Comparison of ENCODE assay signal across 17 mouse cellular contexts in the genomic region with DNA sequence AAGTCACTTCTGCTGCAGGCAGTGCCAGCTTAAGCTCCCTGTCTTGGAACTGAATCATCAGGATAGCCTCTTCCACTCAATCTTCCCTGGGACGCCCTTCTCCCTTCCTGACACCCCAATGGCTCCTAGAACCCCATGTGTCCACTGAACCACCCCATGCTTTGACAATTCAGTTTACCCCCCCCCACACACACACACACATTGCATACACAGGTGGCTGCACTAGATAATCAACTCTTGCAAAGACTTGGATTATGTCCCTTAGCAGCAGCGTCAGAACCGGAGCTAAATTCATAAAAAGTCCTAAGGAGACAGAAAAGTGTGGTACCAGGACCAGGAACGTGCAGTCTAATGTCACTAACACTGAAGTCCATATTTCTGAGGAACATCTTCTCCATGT. TPM values are rescaled to one million over a fixed set of nuclear protein-coding genes. Genes with fewer than 3 reads are reported as not detected.
DNase-seq lines count a peak whose midpoint lies in the region; ATAC-seq lines count a peak whose summit lies in the region.
"Had no signal": no experiment of that assay in that cellular context is flagged by ENCODE, and none has a peak within 500 bp of the region (broad histone marks: within the 10 kb centered on the region; RNA-seq: fewer than 3 reads in every experiment).

No protein-coding gene starts in this region.

- no peak overlapping the region for H3K9ac ChIP-seq in liver, embryonic 12.5 days
- H3K9ac ChIP-seq in liver, embryonic 16.5 days (ENCODE audit: low read depth, low read length), result no peak overlapping the region
- H3K9ac ChIP-seq in midbrain, embryonic 14.5 days (replicated peaks; ENCODE audit: low read length), result no peak overlapping the region
- H3K9ac ChIP-seq: embryonic facial prominence, embryonic 15.5 days; forebrain, embryonic 12.5 days; heart, embryonic 12.5 days; hindbrain, embryonic 15.5 days had no signal

- no peak overlapping the region for H3K4me2 ChIP-seq in liver, embryonic 12.5 days
- H3K4me2 ChIP-seq in liver, embryonic 16.5 days (ENCODE audit: low read depth, low read length), result no peak overlapping the region
- no peak overlapping the region for H3K4me2 ChIP-seq in midbrain, embryonic 14.5 days (ENCODE audit: low read length)
- H3K4me2 ChIP-seq: embryonic facial prominence, embryonic 15.5 days; forebrain, embryonic 12.5 days; heart, embryonic 12.5 days; hindbrain, embryonic 15.5 days had no signal

- ATAC-seq in erythroblast, adult 5-6 weeks (replicated peaks; ENCODE audit: low FRiP score, poor library complexity, severe bottlenecking), result peak; percentile 72
- peak; percentile 70 for ATAC-seq in liver, embryonic 12.5 days
- peak; percentile 55; the same call in 1 of the 2 replicates for ATAC-seq in liver, embryonic 16.5 days (ENCODE audit: low read depth)
- ATAC-seq in midbrain, embryonic 14.5 days (ENCODE audit: low FRiP score, low TSS enrichment), result no peak
- ATAC-seq: forebrain, embryonic 16.5 days had no signal

- DNase-seq in midbrain, embryonic 14.5 days, result no peak
- DNase-seq in left cerebral cortex, postnatal 14 days (ENCODE audit: low spot score in 2 of 2), result no peak
- DNase-seq in thymus, postnatal 25 days, result no peak
- DNase-seq: adrenal gland, adult 8-10 months; adrenal gland, postnatal 36 days; cerebellum, adult 2 months; cerebellum, postnatal 10 days; gastrocnemius, postnatal 10 days had no signal

- intact Hi-C loops in left cerebral cortex, postnatal 14 days (cut with DNase I), result no loop called here

- H3K36me3 ChIP-seq in liver, embryonic 12.5 days, result peaks cover 36% of the 10 kb centered on the region
- peaks cover 25% of the 10 kb centered on the region for H3K36me3 ChIP-seq in liver, embryonic 16.5 days (ENCODE audit: control insufficient read depth, insufficient read depth)
- no peaks in the 10 kb centered on the region for H3K36me3 ChIP-seq in midbrain, embryonic 14.5 days (ENCODE audit: control insufficient read depth, insufficient read depth, low read length)
- H3K36me3 ChIP-seq: embryonic facial prominence, embryonic 15.5 days; forebrain, embryonic 12.5 days; G1E; hindbrain, embryonic 15.5 days had no signal

- H3K4me1 ChIP-seq in liver, embryonic 12.5 days, result peaks cover 43% of the 10 kb centered on the region
- peaks cover 25% of the 10 kb centered on the region for H3K4me1 ChIP-seq in liver, embryonic 16.5 days (ENCODE audit: control insufficient read depth, low read depth, low read length)
- no peaks in the 10 kb centered on the region for H3K4me1 ChIP-seq in midbrain, embryonic 14.5 days (ENCODE audit: control insufficient read depth, insufficient read depth, low read length)
- H3K4me1 ChIP-seq: embryonic facial prominence, embryonic 15.5 days; forebrain, embryonic 12.5 days; hindbrain, embryonic 15.5 days had no signal

- H3K27me3 ChIP-seq in liver, embryonic 12.5 days (replicated peaks), result no peaks in the 10 kb centered on the region
- H3K27me3 ChIP-seq in liver, embryonic 16.5 days (ENCODE audit: control insufficient read depth, insufficient read depth, low read depth, low read length), result no peaks in the 10 kb centered on the region
- H3K27me3 ChIP-seq in midbrain, embryonic 14.5 days (ENCODE audit: control insufficient read depth, insufficient read depth, low read length), result no peaks in the 10 kb centered on the region
- H3K27me3 ChIP-seq: embryonic facial prominence, embryonic 15.5 days; forebrain, embryonic 12.5 days; heart, embryonic 12.5 days; hindbrain, embryonic 15.5 days had no signal

- no peak overlapping the region for H3K4me3 ChIP-seq in liver, embryonic 12.5 days
- no peak overlapping the region for H3K4me3 ChIP-seq in liver, embryonic 16.5 days (ENCODE audit: low read depth, low read length)
- no peak overlapping the region for H3K4me3 ChIP-seq in midbrain, embryonic 14.5 days (replicated peaks; ENCODE audit: low read depth, low read length)
- H3K4me3 ChIP-seq: embryonic facial prominence, embryonic 15.5 days; forebrain, embryonic 12.5 days; heart, embryonic 12.5 days; hindbrain, embryonic 15.5 days had no signal

- no peak overlapping the region for H3K27ac ChIP-seq in liver, embryonic 12.5 days
- H3K27ac ChIP-seq in liver, embryonic 16.5 days (ENCODE audit: low read length), result no peak overlapping the region
- no peak overlapping the region for H3K27ac ChIP-seq in midbrain, embryonic 14.5 days (replicated peaks; ENCODE audit: low read depth, low read length)
- H3K27ac ChIP-seq: embryonic facial prominence, embryonic 15.5 days; forebrain, embryonic 12.5 days; hindbrain, embryonic 15.5 days had no signal

- 75% methylated on average over 4 of the region's 4 CpGs for WGBS in liver, embryonic 12.5 days (ENCODE audit: insufficient replicate concordance)
- WGBS in liver, embryonic 16.5 days (ENCODE audit: insufficient replicate concordance), result 67% methylated on average over 4 of the region's 4 CpGs
- WGBS in midbrain, embryonic 14.5 days, result 92% methylated on average over 4 of the region's 4 CpGs

- H3K9me3 ChIP-seq in liver, embryonic 12.5 days (replicated peaks), result no peaks in the 10 kb centered on the region
- no peaks in the 10 kb centered on the region for H3K9me3 ChIP-seq in liver, embryonic 16.5 days (replicated peaks; ENCODE audit: control insufficient read depth, low read length)
- H3K9me3 ChIP-seq in midbrain, embryonic 14.5 days (ENCODE audit: control insufficient read depth, low read length), result no peaks in the 10 kb centered on the region
- H3K9me3 ChIP-seq: embryonic facial prominence, embryonic 15.5 days; forebrain, embryonic 12.5 days; G1E; heart, embryonic 12.5 days; hindbrain, embryonic 15.5 days had no signal

RNA-seq across cellular contexts. Expression of gene Man1a, which starts 47.5 kb away (rescaled TPM):
- total RNA-seq in erythroblast, adult 5-6 weeks (2015; ENCODE audit: low replicate concordance), result 127 and 129 TPM in 2 replicates
- 163 and 164 TPM in 2 replicates for total RNA-seq in erythroblast, adult 5-6 weeks (2017; ENCODE audit: low replicate concordance)
- polyA plus RNA-seq in liver, embryonic 12.5 days (2016; fragmentation: Nextera tagmentation; extraction: Ambion mirVana), result 16.1 and 16.8 TPM in 2 replicates
- polyA plus RNA-seq in liver, embryonic 16.5 days (2015; fragmentation: Nextera tagmentation; extraction: Ambion mirVana), result 12.5 and 14.2 TPM in 2 replicates
- polyA plus RNA-seq in midbrain, embryonic 14.5 days (2014; fragmentation: Nextera tagmentation; extraction: Ambion mirVana), result 5.8 and 6.4 TPM in 2 replicates
- 10 to 100 TPM; 25.1 to 29.9 TPM for total RNA-seq in left cerebral cortex, postnatal 14 days (2021)
